Mouse (Mus musculus): ENCODE data around the gene Spata9. TPM values are rescaled to one million over a fixed set of nuclear protein-coding genes. Genes with fewer than 3 reads are reported as not detected.
"Not testable (repeated sequence)": the region's sequence is repeated elsewhere in the genome, so short reads cannot be mapped to it uniquely, and the experiment has no call there.

Spata9 gene
- total RNA-seq (2021) = not detected

GRCm38 (mm10) chr13:75966850-75967249 is at the start of gene Spata9:
TSS of gene Spata9 (plus strand) at chr13:75967150.
- intact Hi-C loops (cut with DNase I) = no loop called here
- no peak for DNase-seq

DNA sequence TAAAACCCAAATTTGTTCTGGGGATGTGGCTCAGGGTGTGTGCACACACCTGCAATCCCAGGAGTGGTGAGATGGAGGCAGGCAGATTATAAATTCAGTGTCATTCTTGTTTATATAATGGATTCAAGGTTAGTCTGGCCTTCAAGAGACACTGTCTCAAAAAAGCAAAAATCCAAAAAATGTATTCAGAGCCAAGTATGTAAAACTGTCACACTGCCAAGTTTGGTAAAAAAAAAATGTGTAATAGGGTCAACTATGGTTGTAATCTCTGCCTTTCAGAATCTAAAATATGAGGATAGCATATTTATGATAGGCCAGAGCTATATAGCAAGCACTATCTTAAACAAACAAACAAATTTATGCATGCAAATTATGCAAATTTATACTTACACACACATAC is 39.0 kb upstream of the Spata9 start:
- no peak for DNase-seq
- intact Hi-C loops (cut with DNase I) = no loop called here

- intact Hi-C loops (cut with DNase I) = not testable (repeated sequence)
These were observed 37.9 kb upstream of the Spata9 start for GRCm38 (mm10) chr13:75929071-75929470.

DNA sequence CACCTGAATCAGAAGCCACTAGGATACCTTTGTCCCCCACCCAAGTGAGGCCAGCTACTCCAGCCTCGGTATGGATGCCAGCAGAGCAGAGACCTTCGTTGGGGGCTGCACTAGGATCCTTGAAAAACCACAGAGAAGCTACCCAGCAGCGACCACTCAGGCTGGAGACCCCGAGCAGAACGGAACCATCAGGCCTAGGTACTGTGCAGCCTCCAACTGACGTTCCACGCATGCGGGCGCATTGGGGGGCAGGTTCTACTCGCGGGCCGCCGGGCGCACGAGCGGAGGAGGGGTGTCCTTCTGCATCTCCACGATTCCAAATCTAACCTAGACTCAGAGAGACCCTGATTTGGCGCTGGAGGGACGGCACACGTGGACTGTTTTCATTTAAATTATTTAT is 36.9 kb upstream of the Spata9 start:
- DNase-seq = no peak
- intact Hi-C loops (cut with DNase I) = no loop called here

More at GRCm38 (mm10) chr13:75929071-75929470, 37.9 kb upstream of the Spata9 start:
- DNase-seq = not testable (repeated sequence)

DNA sequence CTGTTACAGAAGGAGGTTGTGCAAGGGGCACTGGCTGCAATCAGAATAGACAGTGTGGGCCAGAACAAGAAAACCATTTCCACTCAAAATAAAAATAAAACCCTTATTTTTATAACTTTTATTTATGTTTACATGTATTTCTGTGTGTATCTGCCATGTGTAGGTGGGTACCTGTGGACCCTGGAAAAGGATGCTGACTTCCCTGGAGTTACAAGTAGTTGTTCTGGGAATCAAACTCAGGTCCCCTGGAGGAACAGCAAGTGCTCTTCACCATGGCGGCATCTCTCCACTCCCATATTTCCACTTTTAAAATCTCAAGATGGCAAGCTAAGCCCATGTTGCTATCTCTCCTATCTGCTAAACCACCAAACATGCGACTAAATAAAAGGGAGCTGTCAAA is 36.3 kb upstream of the Spata9 start:
- no peak for DNase-seq
- intact Hi-C loops (cut with DNase I) = no loop called here

- intact Hi-C loops (cut with DNase I) = no loop called here
- peak; percentile 32 to 42 for DNase-seq
These were observed 35.9 kb upstream of the Spata9 start for GRCm38 (mm10) chr13:75931073-75931472.

GRCm38 (mm10) chr13:75933287-75933686 is 33.7 kb upstream of the Spata9 start:
- no peak for DNase-seq
- intact Hi-C loops (cut with DNase I) = no loop called here

DNA sequence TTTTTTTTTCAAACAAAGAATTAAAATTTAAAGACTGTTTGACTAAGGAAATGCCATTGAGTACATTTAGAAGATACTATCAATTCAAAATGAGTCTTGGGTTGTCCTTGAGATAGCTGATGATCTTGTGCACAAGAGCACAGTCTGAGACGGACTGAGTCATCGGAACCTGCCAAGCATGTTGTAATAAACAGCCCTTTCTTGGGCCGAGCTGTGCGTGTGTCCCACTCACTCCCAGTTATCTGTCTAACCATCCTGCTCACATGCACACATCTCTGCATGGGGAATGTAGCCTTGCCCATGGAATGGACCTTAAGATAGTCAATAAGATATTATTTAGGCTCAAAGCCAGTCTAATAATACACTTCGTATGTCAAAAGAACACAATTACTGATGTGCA is 28.1 kb upstream of the Spata9 start:
- DNase-seq = no peak
- intact Hi-C loops (cut with DNase I) = no loop called here

DNA sequence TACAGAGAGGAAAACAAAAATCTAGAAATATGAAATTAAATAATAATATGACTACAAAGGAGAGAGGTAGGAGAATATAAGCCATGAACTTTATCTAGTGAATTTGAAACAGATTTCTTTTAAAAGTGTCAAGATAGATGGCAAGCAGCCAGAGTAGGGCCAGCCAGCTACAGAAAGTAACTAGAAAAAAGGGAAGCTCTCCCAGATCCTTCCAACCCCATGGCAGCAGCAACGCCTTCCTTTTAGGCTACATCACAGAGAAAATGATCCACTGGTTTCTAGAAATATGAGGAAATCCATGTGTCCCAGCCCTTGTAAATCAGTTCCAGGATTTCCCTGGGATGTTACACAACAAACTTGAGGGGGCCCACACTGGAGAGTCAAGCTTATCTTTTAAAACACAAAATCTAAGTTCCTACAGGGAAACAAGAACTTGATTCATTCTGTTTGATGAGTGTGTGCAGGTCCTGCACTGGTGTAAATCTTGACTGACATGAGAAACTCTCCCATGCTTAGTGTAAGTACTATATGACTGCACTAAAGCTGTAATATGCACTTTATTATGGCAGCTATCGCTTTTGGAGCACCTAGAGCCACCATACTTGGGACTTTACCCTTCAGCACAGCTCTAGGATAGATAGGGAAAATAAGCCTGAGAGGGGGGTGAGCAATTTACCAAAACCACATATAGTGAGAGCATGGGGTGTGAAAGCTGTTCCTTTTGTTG is 26.0 kb upstream of the Spata9 start:
- intact Hi-C loops (cut with DNase I) = loop anchor here (5.0 to 10.0 kb wide), 2 partner anchors 156 to 236 kb away; partner anchors contain the start of genes Arsk, Ell2 and Ttc37
- DNase-seq = no peak

DNA sequence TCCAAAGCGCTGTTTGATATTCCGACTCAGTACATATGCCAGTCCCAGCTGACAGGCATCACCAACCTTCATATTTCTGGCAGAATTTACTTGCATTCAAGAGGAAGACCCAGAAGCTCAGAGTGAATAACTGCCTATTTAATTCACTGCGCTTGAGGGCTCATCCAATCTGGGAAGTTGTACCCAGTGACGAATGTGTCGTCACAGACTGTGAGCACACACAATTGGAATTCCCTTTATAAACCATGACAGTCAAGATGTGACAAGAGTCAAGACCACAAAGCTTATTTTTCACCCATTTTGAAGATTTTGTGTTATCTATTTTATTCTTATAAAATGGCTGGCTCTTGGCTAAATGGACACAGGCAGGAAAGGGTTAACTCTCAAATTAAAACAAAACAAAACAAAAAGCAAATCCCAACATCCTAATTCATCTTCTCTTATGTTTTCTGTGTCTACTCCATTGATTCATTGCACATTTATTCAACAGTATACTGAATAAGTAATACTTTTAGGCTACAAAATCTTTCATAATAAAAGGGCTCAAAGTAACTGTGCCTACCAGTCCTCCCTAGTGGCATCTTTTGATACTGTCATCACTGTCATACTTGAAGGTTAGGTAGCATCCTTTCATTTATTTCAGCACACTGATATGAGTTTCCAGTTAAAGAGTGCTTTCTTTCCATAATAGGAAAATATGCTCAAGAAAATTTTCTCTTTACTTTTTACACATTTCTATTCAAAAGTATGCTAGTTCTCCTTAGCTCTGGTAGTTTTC is 25.2 kb upstream of the Spata9 start:
- DNase-seq = no peak
- intact Hi-C loops (cut with DNase I) = loop anchor here (2.0 to 10.0 kb wide), 3 partner anchors 77 to 237 kb away; partner anchors contain the start of genes Arsk, Ell2, Rfesd and Ttc37

DNA sequence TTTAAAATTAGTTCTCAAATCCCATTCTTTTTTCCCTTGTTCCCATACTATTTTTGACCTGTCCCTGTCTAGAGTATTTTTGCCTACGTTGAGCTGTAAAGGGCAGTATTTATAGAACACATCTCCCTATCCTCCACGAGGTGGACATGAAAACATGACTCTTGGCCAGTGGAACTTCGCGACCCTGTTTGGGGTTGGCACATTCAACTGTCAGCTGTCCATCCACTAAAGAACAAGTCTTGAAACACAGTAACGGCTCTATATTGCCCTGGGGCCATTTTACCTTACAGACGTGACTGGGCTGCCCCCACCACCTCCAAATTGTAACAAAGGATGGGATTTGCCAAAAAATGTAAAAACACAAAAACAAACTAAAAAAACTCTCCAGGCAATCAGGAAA is 24.2 kb upstream of the Spata9 start:
- DNase-seq = no peak
- intact Hi-C loops (cut with DNase I) = loop anchor here (2.0 to 10.0 kb wide), 3 partner anchors 76 to 238 kb away; partner anchors contain the start of genes Arsk, Ell2, Rfesd and Ttc37

DNA sequence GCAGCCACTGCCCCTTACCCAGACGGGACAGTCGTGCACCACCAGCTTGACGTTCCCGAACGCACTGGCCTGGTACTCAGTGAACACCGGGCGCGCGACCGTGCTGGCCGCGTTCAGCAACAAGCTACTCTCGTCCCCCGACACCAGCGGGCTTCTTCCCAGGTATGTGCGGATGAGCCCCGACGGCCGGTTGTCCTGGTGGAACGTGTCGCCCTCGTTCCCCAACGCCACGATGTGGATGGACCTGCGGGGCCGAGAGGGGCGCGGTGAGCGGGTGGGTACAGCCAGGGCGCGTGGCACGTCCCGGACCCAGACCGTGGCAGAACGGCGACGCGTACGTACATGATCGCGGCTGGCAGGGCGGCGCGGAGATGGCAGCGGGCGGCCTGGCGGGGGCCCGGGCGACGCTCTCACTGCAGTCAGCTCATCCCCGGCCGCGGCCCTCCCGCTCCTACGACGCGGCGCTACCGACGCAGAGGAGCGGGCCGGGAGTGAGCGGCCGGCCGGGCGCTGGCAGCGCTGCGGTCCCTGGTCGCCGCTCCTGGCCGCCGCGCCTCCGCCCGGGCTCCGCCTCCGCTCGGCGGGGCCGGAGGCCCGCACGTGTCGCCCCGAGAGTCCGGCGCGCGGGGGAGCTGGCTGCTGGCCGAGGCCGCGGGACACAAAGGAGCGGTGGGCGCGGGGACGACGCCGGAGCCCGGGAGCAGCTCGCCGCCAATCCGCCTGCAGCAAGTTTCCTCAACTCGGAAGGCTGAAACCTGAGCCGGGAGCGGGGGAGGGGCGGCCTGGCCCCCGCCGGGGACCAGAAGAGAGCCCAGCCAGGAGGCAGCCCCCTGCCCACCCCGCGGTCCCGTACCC is 23.5 kb upstream of the Spata9 start, which contains the start of gene Rhobtb3:
TSS of gene Rhobtb3 (minus strand) at position 737 of the 855 bp plus-strand sequence.
- peak; percentile 77 to 82 for DNase-seq
- intact Hi-C loops (cut with DNase I) = loop anchor here (2.0 to 10.0 kb wide), 3 partner anchors 75 to 239 kb away; partner anchors contain the start of genes Arsk, Ell2, Rfesd and Ttc37

DNA sequence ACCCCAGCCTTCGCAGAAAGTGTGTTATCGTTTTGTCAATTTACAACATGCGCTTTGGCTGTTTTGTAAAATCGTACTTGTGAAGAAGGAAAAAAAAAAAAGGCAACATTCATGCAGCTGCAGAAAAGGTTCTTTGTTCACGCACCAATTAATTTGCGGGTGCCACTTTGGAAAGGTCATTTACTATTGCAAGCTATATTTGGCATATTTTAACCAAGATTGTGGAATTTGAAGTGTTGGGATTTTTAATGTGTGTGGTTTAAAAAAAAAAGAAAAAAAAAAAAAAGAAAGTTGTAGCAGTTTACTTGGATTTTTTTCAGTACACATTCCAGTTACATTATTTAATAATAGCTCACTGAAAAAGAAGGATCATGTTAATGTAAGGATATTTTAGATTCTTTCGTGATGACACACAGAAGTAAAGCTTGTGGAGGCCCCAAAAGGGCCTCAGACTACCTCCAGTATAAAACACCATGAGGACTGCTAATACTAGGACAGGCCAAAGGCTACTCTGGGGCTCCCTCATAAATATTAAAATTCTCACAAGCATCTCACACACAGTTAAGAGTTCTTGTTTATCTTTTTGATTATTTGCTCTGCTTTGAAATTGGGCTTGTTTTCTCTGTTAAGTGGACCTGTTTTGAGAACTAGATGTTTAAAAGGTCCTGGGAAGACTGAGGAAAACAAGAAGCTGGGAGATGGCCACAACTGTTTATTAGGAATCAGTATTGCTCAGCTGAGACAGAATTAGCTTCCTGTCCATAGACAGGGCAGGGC is 22.7 kb upstream of the Spata9 start:
- DNase-seq = no peak
- intact Hi-C loops (cut with DNase I) = loop anchor here (5.0 to 10.0 kb wide), 2 partner anchors 153 to 239 kb away; partner anchors contain the start of genes Arsk, Ell2 and Ttc37

DNA sequence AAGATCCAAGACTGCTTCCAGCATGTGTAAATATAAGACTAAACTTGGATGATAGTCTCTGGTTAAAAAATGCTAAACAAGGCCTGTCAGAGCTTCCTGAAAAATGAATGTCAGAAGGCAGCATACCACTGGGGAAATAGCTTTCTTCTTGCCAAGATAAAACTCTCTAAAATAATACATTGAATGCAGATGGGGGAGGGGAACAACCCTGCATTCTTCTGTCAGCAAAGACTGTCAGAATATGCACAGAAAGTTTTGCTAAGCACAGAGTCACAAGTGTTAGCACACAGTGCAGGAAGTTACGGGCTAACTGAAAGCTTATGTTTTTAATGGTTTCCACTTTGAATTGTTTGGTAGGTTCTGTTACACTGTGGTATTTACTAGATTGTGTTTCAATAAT is 16.7 kb upstream of the Spata9 start:
- intact Hi-C loops (cut with DNase I) = no loop called here
- DNase-seq = no peak

DNA sequence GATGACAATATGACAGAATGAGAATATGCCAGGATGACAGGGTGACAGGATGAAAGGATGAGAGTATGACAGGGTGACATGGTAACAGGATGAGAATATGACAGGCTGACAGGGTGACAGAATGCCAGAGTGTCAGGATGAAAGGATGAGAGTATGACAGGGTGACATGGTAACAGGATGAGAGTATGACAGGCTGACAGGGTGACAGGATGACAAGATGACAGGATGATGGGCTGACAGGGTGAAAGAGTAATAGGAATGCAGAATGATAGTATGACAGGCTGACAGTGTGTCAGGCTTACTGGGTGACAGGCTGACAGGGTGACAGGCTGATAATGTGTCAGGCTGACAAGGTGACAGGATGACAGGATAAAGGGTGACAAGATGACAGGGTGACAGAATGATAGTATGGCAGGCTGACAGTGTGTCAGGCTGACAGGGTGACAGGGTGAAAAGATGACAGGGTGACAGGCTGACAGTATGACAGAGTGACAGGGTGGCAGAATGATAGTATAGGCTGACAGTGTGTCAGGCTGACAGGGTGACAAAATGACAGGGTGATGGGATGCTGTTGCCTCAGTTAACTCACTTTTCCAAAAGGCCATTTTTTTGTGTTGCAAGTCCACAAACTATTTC is 11.5 kb upstream of the Spata9 start:
- no peak for DNase-seq

GRCm38 (mm10) chr13:75974481-75974880 is 7.5 kb downstream of the Spata9 start:
- intact Hi-C loops (cut with DNase I) = no loop called here
- no peak for DNase-seq

More for the DNA sequence above, 11.5 kb upstream of the Spata9 start:
- intact Hi-C loops (cut with DNase I) = no loop called here

- DNase-seq = no peak
- intact Hi-C loops (cut with DNase I) = no loop called here
These were observed 8.7 kb downstream of the Spata9 start for GRCm38 (mm10) chr13:75975629-75976028.

GRCm38 (mm10) chr13:75976218-75976617 is 9.3 kb downstream of the Spata9 start:
- DNase-seq = no peak
- intact Hi-C loops (cut with DNase I) = no loop called here

DNA sequence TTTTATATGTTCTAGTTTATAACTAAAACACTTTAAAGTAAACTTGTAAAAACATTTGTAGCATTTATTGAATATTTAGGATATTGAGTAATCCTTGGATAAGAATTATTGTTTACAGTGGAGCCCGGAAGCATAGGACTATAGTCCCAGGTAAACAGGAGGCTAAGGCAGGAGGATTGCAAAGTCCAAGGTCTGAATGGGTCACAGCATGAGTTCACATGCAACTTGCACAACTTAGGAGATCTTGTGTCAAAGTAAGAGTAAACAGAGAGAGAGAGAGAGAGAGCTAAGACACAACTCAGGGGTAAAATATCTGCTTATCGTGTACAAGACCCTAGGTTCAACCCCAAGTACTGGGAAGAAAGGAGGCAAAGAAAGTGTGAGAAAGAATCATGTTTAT is 9.7 kb downstream of the Spata9 start:
- intact Hi-C loops (cut with DNase I) = no loop called here
- no peak for DNase-seq

All from heart, postnatal 36 days (tissue).